Mouse (Mus musculus) adipocyte (in vitro differentiated cells): ENCODE results near the gene Bptf.
"Not testable (repeated sequence)": the region's sequence is repeated elsewhere in the genome, so short reads cannot be mapped to it uniquely, and the experiment has no call there.

Experiments
- DNase-seq: peaks from one replicate; pipeline ENCODE4 v3.0.0-alpha.2; 2016; ENCODE audit warnings: low spot score

Gene Bptf

DNA sequence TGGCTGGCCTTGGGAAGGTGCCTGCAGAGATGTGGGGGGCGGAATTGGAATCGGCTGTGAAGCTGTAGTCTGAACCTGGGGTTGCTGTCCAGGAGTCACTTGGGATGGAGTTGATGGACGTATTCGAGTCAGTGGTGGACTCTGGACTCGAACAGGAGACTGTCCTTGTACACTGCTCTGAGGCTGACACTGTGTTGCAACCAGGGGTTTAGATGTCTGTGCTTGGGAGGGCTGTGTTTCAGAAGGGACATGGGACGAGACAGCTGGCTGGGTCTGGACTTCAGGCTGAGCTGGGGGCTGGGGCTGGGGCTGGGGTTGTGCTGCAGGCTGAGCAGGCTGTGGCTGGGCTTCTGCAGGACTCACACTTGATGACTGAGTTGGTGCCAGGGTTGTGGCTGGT lies 77.1 kb downstream of the Bptf start:
- DNase-seq: no peak

DNA sequence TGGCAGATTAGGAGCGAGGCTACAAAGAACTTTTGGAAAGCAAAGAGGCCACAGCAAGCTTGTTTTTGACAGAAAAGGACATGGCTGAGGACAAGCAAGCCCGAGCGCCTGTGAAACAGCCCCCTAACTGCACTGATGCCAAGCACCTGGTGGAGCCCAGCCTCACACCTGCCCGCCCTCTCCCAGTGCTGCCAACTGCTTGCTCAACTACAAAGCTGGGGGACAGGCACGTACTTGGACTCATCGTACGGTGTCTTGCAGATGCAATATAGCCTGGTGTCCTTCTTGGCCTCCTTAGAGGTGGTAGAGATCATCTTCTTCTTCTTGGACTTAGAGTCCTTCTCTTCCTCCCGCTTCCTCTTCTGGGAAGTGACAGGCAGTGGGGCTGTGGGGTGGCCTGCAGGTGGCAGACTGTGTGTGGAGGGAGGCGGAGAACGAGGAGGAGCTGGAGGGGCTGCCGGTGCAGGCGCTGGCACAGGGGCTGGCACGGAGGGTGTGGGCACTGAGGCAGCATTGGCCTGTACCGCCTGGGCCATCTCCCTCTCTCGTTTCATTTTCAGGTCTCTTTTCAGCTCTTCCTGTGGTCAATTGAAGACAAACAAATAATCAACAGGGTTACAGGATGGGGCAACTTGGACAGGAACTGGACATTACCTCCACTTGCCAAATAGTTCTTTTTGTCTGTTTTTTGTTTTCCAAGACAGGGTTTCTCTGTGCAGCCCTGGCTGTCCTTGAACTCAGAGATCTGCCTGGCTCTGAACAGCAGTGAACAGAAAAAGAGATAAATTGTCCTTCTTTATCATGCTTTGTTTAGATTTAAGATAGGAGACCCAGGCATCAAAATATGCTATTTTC lies 84.9 kb downstream of the Bptf start:
- DNase-seq: no peak

DNA sequence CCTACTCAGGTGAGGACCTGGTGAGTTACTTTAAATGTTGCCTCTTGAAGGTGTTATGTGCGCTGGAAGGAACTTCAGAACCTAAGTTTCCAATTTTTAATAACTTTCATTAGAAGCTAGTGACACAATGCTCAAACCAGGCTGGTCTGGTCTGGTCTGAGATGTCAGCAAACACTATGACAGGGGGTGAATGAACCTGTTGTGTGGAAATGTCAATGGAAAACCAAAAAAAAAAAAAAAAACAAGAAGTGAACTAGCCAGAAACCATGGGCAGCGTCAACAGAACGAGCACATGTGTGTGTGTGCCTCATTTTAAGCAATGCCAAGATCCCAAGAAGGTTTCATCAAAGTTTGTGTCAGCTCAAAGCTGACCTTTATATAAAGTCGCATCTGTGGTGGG lies 86.4 kb downstream of the Bptf start:
- no peak for DNase-seq

DNA sequence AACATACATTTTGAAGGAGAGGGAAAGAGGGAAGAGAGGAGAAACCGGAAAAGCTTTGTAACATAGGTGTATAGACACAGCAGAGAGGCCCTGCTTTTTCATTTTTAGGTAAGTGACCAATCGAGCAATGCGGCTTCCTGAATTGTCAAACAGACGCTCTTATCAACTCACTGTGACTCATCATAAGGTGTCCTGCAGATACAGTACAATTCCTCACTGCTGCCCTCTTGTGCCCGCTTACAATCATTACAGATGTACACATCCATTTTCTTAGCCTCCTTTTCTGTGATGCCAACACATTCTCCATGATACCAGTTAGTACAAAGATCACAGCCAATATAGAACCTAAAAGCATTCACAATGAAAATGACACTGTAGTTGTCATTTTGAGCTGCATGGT lies 87.6 kb downstream of the Bptf start:
- peak; percentile 84 for DNase-seq

DNA sequence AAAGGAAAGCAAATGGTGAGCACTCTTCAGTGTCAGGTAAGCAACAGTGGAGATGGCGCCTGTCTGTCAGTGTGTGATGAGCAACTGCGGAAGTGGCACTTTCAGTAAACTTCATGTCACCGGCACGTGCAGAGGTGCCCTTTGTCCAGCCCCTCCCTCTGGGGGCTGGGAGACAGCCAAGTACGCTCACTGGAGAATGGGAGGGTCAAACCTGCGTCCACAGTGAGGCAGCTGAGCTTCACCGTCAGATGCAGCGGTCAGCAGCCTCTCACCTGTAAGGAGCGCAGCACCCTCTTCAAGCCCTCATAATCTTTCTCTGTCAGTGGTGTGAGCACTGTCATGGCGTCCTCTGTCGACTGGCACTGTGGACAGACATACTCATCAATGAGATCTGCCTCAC lies 88.6 kb downstream of the Bptf start:
- no peak for DNase-seq

DNA sequence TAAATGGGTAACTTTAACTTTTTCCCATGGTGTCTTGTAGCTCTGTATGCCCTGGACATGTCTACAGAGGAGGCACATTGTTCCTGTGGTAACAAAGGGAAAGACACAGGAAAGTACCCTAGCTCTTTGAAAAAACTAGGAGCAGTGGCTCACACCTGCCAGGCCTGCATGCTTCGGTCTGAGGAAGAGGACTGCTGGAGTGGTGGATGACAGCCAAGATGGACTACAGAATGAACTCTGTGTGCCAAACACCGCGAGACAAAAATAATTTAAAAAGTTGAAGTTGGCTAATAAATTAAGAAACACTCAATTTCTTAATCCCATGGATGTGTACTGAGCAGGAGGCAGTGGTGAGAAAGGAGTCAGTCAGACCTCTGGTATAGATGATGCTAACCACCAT lies 90.5 kb downstream of the Bptf start:
- peak; percentile 84 for DNase-seq

DNA sequence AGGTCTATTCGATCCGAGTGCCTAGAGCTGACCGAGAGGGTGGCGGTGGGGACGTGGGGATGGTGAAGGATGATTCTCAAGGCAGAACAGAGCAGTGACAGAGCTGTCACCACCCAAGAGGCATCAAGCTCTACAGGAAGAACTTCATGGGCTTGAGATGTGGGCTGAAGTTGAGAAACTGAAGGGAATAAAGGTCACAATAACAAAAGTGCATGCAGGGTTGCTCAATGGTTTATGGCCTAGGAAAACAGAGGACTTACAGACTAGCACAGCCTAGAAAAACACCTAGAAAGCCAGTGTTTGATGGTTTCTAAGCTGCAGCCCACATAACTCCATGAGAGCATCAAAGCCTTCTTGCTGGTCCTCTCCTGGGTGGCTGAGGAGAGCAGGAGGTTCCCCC lies 92.5 kb downstream of the Bptf start:
- peak; percentile 71 for DNase-seq

DNA sequence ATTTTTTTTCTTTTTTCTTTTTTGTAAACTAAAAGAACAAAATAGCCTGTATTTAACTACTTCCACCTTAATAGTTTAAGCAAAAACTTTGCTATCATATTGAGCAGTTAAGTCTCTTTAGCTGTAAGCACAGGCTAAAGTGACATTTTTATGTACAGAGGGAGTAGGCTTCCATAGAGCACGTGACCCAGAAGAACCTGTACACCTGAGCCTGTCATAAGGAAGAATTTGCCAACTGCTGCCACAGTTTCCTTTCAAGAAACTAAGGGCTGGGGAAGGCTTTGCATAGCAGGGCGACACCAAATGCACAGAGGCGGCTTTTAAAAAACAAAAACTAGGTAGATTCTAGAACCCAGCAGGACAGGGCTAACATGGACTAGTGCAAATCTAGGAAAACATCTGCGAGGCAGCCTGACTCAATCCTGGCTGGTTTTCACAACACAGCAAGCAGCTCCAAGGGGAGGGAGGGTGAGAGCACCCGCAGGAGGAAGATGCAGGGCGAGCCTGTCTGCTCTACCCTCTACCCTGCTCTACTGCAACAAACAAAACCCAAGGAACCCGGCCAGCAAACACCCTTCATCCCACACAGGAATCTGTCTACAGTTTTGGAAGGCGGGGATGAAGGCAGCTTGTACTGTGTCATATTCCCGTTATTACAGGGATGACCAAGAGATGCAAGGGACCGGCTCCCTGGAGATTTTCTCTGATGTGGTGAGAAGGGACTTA lies 97.7 kb downstream of the Bptf start:
- DNase-seq: no peak

DNA sequence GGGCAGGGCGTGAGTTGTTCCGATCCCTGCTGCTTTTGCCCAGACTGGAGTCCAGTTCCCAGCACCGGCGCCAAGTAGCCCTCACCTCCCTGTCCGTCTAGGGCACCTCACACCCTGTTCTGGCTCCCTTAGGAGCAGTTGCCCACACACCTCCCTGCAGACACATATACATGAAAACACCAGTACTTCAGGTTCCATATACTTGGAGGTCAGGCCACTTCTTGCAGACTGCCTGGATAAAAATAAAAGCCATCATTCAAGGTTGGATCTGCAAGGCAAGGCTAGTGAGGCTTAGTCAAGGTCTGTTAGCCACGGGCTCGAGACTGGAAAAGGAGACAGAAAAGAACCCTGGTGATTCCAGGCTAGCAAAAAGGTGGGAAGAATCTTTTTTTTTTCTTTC lies 100.3 kb downstream of the Bptf start:
- DNase-seq: no peak

DNA sequence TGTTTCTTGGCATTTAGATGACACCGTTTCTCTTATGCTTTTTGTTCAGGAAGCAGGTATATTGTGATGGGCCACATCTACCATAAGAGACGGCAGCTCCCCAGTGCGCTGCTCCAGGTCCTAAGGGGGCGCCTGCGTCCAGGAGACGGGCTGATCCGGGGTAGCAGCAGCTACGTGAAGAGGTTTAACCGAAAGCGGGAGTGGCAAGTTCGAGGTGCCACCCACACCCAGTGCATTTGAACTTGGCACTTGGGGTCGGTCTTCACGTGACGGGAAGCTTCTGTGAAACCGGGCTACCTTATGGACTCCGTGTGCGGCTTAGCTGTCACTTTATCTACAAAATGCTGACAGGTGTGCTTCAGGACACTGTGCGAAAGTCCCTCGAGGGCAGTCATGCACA lies 102.4 kb downstream of the Bptf start:
- no peak for DNase-seq

DNA sequence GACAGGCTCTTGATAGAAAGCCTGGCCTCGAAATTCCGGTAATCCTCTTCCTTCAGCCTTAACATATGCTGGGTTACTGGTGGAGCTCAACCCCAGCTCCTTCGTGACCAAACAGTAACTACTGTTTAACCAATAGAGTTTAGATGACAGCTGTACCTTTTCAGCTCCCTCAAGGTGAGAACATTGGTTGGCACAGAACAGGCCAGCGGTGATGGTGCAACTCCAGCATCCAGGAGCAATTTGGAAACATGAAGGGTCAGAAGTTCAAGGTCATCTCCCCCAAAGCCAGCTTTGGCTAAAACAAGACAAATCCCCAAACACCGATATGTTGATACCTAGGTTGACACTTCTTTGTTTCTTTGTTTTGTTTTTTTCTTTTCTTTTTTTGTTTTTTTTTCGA lies 103.2 kb downstream of the Bptf start:
- DNase-seq: no peak

DNA sequence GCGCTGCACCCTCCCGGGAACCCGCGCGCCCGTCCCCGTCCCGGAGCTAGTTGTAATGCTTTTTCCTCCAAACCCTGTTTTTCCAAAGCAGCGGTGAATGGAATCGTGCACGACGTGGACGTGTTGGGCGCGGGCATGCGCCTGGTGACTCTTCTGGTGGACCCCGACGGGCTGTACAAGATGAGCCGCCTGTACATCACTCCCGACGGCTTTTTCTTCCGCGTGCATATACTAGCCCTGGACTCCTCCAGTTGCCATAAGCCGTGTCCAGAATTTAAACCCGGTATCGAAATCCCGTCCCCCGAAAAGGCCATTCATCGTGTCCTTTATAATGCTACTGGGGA lies 103.7 kb downstream of the Bptf start:
- DNase-seq: no peak

DNA sequence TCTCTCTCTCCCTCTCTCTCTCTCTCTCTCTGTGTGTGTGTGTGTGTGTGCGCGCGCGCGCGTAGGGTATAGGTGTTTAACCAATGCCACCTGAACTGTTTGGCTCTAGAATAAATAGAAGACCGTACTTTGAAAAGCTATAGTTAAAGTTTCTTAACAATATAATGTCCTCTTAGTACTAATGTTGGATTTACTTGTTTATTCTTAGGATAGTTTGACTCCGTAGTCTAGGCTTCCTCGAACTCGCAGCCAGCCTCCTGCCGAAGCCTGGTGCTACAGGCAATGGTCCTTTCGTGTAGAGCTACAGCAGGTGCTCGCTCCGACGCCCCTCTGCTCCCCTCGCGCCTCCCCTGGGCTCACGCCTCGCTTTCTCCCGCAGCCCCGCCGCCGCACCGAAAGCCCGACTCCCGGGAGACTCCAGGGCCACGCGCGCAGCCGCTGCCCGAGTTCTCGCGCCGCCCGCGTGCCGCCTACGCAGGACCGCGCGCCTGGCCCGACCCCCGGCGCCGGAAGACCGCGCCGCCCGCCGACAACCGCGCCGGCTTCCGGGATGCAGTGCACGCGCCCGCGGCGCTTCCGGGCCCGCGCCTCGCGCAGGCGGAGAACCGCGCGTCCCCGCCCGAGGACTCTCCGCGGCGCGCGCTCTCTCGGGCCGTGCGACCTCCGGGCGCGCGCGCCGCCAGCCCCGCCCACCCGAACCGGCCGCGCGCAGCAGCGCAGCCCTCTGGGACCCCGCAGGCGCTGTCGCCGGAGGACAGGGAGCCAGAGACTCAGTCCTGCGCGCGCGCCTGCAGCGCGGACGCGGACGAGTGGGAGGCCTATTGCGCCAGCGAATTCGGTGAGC lies 104.3 kb downstream of the Bptf start:
- peak; percentile 76 for DNase-seq

DNA sequence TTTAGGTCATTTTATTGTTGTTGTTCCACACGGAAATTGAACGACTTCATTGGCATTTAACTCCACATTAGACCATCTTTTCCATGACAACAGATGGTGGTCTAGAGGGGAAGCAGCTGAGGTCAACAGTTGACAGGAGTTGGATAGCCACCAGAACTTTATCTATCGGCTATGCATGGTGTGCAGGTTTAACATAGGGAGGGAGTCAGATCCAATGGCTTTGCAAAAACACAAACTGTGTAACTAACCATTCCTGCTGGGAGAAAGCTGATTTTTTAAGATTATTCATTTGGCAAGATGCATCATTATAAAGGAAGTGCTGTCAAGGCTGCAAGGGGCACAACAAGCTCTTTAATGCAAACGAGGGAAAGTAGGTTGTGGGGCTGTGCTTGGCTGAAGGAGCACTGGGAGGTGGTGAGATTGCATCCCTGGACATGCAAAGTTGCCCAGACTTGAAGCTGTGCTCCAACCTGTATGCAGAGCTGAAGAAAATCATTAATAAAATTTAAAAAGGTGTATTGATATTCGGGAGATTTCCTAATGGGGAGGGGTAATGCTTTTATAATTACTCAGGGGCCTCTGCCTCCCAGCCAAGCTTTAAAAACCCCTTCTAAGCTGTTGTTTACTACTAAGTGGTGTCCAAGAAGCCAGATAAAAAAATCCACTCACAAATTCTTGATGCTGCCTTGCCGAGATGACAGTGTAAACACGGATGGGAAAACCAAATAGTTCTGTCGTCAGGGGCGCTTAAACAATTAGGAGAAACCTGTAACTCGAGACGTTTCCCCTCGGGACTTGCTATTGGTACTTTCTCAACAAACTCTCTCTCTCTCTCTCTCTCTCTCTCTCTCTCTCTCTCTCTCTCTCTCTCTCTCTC lies 105.1 kb downstream of the Bptf start:
- DNase-seq: no peak

DNA sequence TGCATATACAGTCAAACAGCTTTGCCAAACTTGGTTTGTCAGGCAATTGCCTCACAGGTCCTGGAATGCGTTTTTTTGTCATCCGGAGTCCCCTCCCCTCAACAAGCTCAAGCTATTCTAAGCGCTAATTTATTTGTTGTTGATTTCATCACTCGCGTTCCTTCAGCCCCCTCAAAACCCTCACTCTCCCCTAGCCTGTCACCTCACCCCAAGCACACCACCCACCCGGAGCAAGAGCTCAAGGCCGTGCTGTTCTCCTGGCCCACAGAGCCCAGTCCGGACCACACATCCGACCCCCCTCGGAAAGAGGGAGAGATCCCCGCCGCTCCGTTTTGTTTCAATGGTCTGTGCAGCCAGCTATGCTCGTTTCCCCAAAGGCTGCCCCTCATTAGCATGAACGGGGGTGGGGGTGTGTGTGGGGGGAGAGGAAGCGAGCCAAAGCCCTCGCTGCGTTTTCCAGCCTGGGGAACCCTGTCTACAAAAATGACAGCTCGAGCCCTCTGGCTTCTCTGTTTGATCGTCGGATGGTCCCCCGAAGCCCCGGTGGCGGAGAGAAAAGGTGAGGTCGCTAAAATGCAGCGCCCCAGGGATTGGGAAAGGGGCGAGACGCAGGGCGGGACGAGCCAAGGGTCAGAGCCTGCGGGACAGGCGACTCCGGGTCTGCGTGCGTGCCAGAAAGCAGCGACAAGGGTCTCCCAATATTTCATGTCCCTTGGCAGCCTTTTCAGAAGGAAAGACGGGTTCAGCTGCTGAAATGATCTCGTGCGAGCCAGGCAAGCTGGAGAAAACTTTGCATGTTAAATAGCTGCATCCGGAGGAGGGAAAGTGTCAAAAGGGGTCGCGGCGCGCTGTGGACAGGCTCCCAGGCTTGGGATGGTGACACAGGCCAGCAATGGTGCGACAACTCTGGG lies 106.3 kb downstream of the Bptf start, which contains the start of gene 1810010H24Rik:
Gene 1810010H24Rik, plus strand, starts transcription at position 271 of the 911 bp plus-strand sequence.
- no peak for DNase-seq

DNA sequence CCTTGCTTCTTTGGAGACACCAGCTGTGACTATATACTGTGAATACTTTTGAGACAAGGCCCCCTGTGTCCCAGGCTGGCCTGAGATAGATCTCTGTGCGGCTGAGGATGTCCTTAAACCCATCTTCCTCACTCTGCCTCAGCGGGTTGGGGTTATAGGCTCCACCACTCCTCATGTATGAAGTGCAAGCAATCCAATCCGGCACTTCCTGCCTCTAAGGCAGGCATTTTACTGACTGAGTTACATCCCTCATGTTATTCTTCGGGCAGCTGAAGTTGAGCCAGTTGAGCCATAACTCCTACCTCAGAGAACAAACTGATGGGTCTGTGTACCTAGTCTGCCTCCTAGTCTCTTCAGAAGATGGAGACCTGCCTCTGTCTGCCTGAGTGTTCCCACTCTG lies 107.5 kb downstream of the Bptf start:
- DNase-seq: no peak

DNA sequence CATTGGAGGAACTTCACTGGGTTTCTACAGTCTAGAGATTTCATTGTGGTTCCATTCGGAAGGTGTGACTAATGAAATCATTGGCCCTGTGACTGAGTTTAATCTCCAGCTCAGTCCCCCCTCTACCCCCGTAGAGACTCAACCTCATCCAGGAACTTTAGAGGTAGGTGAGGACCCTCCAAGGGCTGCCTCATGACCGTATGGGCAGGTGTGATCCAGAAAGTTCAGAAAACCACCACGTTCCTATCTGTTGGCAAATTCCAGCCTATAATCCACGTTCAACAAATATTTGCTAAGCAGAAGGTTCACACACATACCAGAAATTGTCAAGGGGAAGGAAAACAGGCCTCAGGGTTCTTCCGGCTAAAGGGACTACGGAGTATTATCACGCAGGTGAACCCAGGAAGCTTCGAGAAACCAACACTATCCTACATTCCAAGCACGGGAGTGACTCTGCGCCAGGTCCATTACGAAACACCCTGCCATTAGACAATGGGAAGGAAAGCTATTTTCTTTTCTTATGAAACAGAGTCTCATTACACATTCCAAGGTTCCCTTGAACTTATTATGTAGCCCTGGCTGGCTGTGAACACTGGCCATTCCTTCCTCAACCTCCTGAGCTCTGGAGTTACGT lies 109.8 kb downstream of the Bptf start:
- no peak for DNase-seq

DNA sequence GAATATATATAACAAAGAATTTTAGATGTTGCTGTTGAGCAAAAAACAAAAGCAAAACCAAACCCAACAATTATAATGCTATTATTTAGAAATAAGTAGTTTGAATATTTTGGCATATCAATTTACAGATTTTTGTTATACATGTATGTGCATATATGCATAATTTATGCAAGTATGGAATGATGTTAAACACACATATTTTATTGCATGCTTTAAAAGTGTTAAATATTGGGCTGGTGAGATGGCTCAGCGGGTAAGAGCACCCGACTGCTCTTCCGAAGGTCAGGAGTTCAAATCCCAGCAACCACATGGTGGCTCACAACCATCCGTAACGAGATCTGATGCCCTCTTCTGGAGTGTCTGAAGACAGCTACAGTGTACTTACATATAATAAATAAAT lies 112.2 kb downstream of the Bptf start:
- DNase-seq: not testable (repeated sequence)

DNA sequence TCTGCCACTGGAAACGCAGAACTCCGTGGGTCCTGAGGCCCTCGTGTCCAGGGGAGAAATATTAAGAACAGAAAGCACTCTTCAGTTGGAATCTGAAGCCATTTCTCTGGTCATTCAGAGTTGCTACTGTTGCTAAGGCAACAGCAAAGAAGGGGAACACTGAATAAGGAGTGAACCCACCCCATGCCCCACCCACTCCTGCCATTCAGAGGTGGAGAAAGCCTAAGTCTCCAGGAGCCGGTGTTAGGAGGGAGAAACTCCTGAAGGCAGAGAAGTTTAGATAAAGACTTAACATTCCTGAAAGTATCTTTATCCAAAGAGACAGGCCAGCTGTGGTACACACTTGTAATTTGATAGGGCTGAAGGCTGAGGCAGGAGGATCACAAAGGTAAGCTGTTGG lies 112.6 kb downstream of the Bptf start:
- no peak for DNase-seq

DNA sequence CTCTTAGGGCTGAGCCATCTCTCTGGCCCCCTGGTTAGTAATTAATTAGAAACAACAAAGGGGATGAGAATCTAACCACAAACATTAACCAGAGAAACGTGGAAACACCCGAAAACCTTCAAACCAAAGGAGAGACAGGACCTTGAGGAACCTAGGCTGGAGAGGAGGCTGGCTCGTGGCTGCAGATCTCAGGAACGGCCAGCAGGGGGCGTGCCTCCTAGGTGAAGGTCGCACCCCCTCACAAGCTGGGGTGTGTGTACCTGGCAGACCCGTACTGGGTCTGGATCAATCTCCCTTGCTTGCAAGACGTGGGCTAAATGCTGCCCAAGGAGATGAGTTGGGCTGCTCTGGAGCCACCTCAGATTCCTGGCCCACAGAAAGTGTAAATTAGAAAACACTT lies 113.3 kb downstream of the Bptf start:
- no peak for DNase-seq
